Mouse (Mus musculus) heart, adult 2 months (tissue): Measurements from ENCODE around the gene Mfsd7a. TPM values are rescaled to one million over a fixed set of nuclear protein-coding genes. Genes with fewer than 3 reads are reported as not detected.
"Not testable (repeated sequence)": the region's sequence is repeated elsewhere in the genome, so short reads cannot be mapped to it uniquely, and the experiment has no call there.

Experiments
- DNase-seq, 2 experiments: peaks; one replicate each; pipeline ENCODE4 v3.0.0; 2021
- H3K27ac ChIP-seq: fragments of 200-600 bp; 2 replicates; pipeline ENCODE4 v1.8.1; 2022
- H3K27me3 ChIP-seq: fragments of 200-500 bp; 2 replicates; pipeline ENCODE4 v1.6.1; 2012; ENCODE audit warnings: mild to moderate bottlenecking, low read length, inconsistent platforms, mixed read lengths; ENCODE audit not compliant: control insufficient read depth, insufficient read depth
- H3K36me3 ChIP-seq: fragments of 200-500 bp; 2 replicates; pipeline ENCODE4 v1.6.1; 2012; ENCODE audit warnings: low read length, inconsistent platforms; ENCODE audit not compliant: control insufficient read depth, insufficient read depth
- H3K4me1 ChIP-seq: fragments of 200-500 bp; 2 replicates; pipeline ENCODE4 v1.6.1; 2011; ENCODE audit warnings: low read length; ENCODE audit not compliant: control insufficient read depth, insufficient read depth
- H3K4me3 ChIP-seq: fragments of 200-600 bp; 2 replicates; pipeline ENCODE4 v1.8.1; 2022
- H3K79me2 ChIP-seq: fragments of 200-500 bp; replicated peaks from 2 replicates; pipeline ENCODE4 v1.6.1; 2012; ENCODE audit warnings: mild to moderate bottlenecking, inconsistent platforms, low read length, moderate library complexity, mixed read lengths; ENCODE audit not compliant: control insufficient read depth, insufficient read depth
- H3K9ac ChIP-seq: fragments of 200-500 bp; 2 replicates; pipeline ENCODE4 v1.6.1; 2012; ENCODE audit warnings: low read depth, mild to moderate bottlenecking, control low read depth, inconsistent platforms, low read length, mixed read lengths
- CTCF ChIP-seq: fragments of 200-600 bp; IDR thresholded peaks from 2 replicates; pipeline ENCODE4 v1.8.1; 2022; ENCODE audit warnings: antibody characterized with exemption, mild to moderate bottlenecking, moderate library complexity
- EP300 ChIP-seq: fragments of 200-500 bp; IDR thresholded peaks from 2 replicates; pipeline ENCODE4 v1.6.1; 2011; ENCODE audit warnings: low read depth, low read length, control low read depth; ENCODE audit not compliant: insufficient read depth
- POLR2A ChIP-seq: fragments of 200-500 bp; IDR thresholded peaks from 2 replicates; pipeline ENCODE4 v1.6.1; 2011; ENCODE audit warnings: mild to moderate bottlenecking, low read depth, low read length, control low read depth; ENCODE audit not compliant: insufficient read depth
- WGBS: fragments of 180-500 bp; shearing (Covaris S2); methylation state at CpG from one replicate; pipeline ENCODE4 v1.1.7; 2018; 5-methylcytosine and 5-hydroxymethylcytosine counted together
- intact Hi-C: fragments of 180-260 bp; cut with DNase I; formaldehyde crosslinking; loops from one replicate; pipeline ENCODE4 v1.15.1; 2025
- long read RNA-seq: library from polyadenylated mRNA; stranded (forward); transcript quantifications from one replicate; pipeline ENCODE4 v2.0.0, GENCODE M21; 2021
- polyA plus RNA-seq: library from polyadenylated mRNA; depleted of rRNA; stranded (reverse); fragments of >200 nt; gene quantifications from 2 replicates; pipeline ENCODE4 v1.2.3, GENCODE M21; 2012; rRNA removed
- total RNA-seq, 2 experiments: library from RNA; stranded (reverse); gene quantifications; 2 replicates each; pipeline ENCODE4 v1.2.3; 2021

Mfsd7a gene
- 1 to 10 TPM; 1.1 to 1.7 TPM for total RNA-seq
- 4.5 and 5.3 TPM in 2 replicates for polyA plus RNA-seq
- long read RNA-seq, partial matches to known transcripts: 0 of 1 reads
- long read RNA-seq, other reads (novel, unspliced or antisense): 0 of 1 reads

GRCm38 (mm10) chr5:108448785-108449668 lies at the start of gene Mfsd7a:
Gene Mfsd7a (minus strand): TSS chr5:108448891.
- Histone ChIP-seq H3K27me3 (no peaks in the 10 kb centered on the region), H3K79me2 (no peaks in the 10 kb centered on the region), H3K9ac (peak within 1 kb of the TSS; percentile 41), H3K4me1 (peaks cover 4% of the 10 kb centered on the region), H3K27ac (peak within 1 kb of the TSS; percentile 84), H3K36me3 (no peaks in the 10 kb centered on the region), H3K4me3 (peak within 1 kb of the TSS; percentile 56)
- DNase-seq: peak; percentile 82 to 86
- intact Hi-C loops: loop anchor here (1.0 kb wide), 1 partner anchor 15 kb away; the partner anchor contains the start of gene Atp5k
- TF ChIP-seq EP300 (0 out of 2 replicates have a peak, but pooled peaks have one; percentile 11), POLR2A (peak; percentile 45), CTCF (peak; percentile 21; the same call in 1 of the 2 replicates)
- 9% methylated on average over 24 of the region's 24 CpGs for WGBS

DNA sequence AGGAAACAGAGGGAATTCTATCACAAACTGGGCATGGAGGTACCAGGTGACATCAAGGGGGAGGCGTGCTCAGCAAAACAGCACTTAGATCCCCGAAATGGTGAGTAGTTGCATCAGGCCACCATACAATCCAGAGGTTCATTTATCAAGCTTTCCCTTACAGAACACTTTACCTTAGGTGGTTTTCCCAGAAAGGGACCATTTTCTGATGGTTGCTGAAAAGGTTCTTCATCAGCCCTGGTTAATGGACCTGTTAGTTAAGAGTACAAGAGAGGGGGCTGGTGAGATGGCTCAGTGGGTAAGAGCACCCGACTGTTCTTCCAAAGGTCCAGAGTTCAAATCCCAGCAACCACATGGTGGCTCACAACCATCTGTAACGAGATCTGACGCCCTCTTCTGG lies 37.5 kb upstream of the Mfsd7a start:
- H3K4me3 ChIP-seq, intact Hi-C loops, H3K27ac ChIP-seq, H3K9ac ChIP-seq, H3K36me3 ChIP-seq, H3K4me1 ChIP-seq, H3K79me2 ChIP-seq, H3K27me3 ChIP-seq, DNase-seq: not testable (repeated sequence)
- WGBS: 98% methylated on average over 5 of the region's 5 CpGs

DNA sequence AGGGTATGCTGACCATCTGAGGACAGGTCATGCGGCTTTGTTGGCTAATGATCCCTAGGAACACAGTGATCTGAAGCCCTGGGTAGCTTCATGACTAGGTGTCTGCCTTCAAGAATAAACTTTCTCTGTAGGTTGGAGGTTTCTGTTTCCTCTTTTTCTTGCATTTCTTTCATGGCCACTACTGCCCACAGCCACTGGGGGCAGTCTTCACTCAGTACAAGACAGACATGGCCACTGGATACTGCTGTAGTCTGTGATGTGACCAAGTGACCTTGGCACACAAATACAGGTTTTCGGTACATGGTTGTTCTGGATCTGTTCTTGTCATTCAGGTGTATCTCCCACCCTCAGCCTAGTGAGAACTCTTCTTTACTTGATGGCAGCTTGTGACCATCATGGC lies 36.5 kb upstream of the Mfsd7a start:
- 99% methylated on average over 2 of the region's 2 CpGs for WGBS
- Histone ChIP-seq H3K4me3 (no peak overlapping the region), H3K4me1 (no peaks in the 10 kb centered on the region), H3K36me3 (peaks cover 2% of the 10 kb centered on the region), H3K9ac (no peak overlapping the region), H3K79me2 (peaks cover 2% of the 10 kb centered on the region; the same call in 1 of the 2 replicates), H3K27ac (no peak overlapping the region), H3K27me3 (no peaks in the 10 kb centered on the region)
- intact Hi-C loops: no loop called here
- no peak for DNase-seq
- TF ChIP-seq EP300: no peak
- TF ChIP-seq CTCF: peak; percentile 74

- Histone ChIP-seq H3K9ac (no peak overlapping the region), H3K79me2 (peaks cover 2% of the 10 kb centered on the region; the same call in 1 of the 2 replicates), H3K4me3 (no peak overlapping the region), H3K27ac (no peak overlapping the region), H3K4me1 (no peaks in the 10 kb centered on the region), H3K27me3 (no peaks in the 10 kb centered on the region), H3K36me3 (peaks cover 5% of the 10 kb centered on the region)
- TF ChIP-seq CTCF (no peak), POLR2A (no peak), EP300 (no peak)
- intact Hi-C loops: no loop called here
- 88% methylated on average over 6 of the region's 6 CpGs for WGBS
- DNase-seq: no peak
Observed at GRCm38 (mm10) chr5:108483006-108483405, 34.3 kb upstream of the Mfsd7a start.

- Histone ChIP-seq H3K4me1 (no peaks in the 10 kb centered on the region), H3K27ac (no peak overlapping the region), H3K27me3 (no peaks in the 10 kb centered on the region), H3K79me2 (peaks cover 4% of the 10 kb centered on the region; the same call in 1 of the 2 replicates), H3K4me3 (no peak overlapping the region), H3K9ac (no peak overlapping the region), H3K36me3 (peaks cover 3% of the 10 kb centered on the region; the same call in 1 of the 2 replicates)
- no peak for TF ChIP-seq CTCF
- TF ChIP-seq POLR2A: no peak
- no peak for TF ChIP-seq EP300
- intact Hi-C loops: no loop called here
- DNase-seq: no peak
- 88% methylated on average over 3 of the region's 3 CpGs for WGBS
Observed at GRCm38 (mm10) chr5:108475977-108476376, 27.3 kb upstream of the Mfsd7a start.

GRCm38 (mm10) chr5:108473737-108474136 lies 25.0 kb upstream of the Mfsd7a start:
- Histone ChIP-seq H3K4me1 (peaks cover 2% of the 10 kb centered on the region), H3K4me3 (no peak overlapping the region), H3K36me3 (peaks cover 7% of the 10 kb centered on the region), H3K27ac (no peak overlapping the region), H3K79me2 (peaks cover 6% of the 10 kb centered on the region; the same call in 1 of the 2 replicates), H3K27me3 (no peaks in the 10 kb centered on the region), H3K9ac (no peak overlapping the region)
- DNase-seq: no peak
- no peak for TF ChIP-seq CTCF
- intact Hi-C loops: no loop called here
- WGBS: 80% methylated on average over 4 of the region's 4 CpGs
